Mouse (Mus musculus): Measurements from ENCODE around the gene Ccdc136.

Ccdc136 gene

DNA sequence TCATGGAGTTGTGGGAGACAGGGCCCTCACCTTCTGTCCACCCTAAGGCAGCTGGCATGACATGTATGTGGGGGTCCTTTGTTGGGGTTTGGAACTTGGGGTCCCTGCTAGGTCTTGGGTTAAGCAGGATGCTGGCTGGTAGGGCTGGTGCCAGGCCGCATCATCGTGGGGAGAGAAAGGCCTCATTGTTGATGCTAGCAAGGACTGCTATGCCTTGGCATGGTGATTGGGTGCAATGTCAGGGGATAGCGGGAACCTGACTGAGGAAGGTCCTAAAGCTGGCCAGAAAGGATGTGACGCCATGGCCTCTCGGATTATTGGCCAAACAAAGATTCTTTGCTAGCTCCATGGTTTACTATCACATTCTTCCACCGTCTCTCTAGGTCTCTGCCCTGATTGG lies 43.7 kb downstream of the Ccdc136 start:
- no peak for DNase-seq

DNA sequence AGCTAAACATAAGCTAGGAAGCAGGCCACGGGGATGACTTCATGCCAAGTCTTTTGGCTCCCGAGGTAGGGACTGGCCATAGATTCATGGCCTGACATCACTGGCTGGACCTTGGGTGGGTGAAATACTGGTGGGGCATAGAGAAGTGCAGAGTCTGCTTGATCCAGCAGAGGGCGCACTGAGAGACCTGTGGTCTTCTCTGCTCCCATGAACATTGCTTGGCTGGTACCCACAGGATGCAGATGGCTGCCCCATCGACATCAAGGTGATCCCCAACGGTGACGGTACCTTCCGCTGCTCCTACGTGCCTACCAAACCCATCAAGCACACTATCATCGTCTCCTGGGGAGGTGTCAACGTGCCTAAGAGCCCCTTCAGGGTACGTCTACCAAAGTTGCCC lies 48.7 kb downstream of the Ccdc136 start:
- DNase-seq, result peak; percentile 17 to 26

DNA sequence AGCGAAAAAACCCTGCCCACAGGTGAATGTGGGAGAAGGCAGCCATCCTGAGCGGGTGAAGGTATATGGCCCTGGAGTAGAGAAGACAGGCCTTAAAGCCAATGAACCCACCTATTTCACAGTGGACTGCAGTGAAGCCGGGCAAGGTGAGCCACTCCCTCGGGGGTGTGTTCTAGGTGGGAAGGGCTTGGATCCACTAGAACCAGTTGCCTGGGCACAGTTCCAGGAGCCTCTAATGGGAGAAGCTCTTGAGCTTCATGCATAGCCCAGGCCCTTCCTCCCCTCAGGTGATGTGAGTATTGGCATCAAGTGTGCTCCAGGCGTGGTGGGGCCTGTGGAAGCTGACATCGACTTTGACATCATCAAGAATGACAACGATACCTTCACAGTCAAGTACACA lies 49.2 kb downstream of the Ccdc136 start:
- DNase-seq, result no peak

DNA sequence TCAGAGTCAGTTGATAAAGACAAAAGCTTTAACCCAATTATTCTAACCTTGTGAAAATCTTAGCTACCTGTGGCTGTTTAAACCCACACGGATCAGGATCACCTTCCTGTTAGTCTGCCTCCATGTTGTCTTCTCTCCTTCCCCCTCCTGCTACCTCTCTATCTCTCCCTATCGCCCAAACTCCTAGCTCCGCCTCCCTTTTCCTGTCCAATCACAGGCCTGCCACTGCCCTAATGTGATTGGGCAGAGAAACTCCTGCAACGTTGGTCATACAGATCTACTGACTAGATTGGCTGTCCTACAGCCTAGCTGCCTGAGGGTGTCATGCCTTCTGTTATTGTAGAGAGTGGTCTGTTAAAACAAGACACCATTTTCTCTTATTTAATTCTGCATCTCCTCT lies 53.7 kb downstream of the Ccdc136 start:
- DNase-seq, result no peak

GRCm38 (mm10) chr6:29450667-29451066 lies 54.6 kb downstream of the Ccdc136 start:
- DNase-seq, result no peak

- no peak for DNase-seq
Observed at GRCm38 (mm10) chr6:29461502-29461901, 65.4 kb downstream of the Ccdc136 start.

DNA sequence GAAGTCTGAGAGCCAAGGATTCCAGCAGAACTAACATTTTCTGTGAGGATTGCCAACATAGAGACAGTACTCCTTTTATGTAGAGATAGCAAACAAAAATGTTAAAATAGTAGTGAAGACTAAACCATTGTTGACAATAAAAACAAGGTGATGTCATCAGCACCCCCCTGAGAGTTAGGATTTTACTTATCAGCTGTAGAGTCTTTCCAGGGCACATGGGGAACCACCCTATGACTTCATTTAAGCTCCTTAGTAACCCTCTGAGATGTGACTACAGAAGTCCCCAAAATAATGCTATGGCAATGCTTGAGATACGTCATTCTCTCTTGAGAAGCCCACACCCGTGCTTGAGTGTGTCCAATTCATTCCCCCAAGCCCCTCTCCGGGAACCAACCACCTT lies 67.3 kb downstream of the Ccdc136 start:
- no peak for DNase-seq

DNA sequence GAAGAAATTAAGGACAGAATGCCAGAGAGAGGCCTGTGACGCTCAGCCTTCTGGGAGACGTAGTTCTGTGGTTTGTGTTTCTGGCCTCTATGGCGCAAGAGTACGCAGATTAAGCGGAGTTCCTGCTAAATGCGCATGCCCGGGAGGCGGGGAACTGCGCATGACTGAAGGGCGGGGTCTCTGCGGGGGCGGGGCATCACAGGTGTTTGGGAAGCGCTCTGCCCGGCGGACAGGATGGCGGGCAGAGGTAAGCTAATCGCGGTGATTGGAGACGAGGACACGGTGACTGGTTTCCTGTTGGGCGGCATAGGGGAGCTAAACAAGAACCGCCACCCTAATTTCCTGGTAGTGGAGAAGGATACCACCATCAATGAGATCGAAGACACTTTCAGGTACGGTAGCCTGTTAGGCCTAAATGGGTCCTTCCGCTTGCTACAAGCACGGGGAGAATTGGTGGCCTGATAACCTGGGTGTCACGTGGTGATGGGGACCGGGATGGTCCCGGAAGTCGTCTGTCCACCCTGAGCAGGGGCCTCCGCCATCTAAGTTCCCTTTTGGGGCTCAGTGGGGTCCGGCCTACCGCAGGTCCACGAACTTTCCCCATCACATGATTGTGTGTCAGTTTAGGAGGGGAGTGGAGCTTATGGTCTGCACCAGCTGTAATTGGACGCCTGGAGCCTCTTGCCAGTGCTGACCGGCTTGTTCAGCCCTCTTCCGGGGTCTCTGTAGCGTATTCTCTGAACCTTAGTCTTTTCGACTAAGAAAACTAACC lies 71.7 kb downstream of the Ccdc136 start, which contains the start of gene Atp6v1f:
Atp6v1f (plus strand) TSS at position 136 of the 772 bp plus-strand sequence.
- peak; percentile 93 to 95 for DNase-seq

DNA sequence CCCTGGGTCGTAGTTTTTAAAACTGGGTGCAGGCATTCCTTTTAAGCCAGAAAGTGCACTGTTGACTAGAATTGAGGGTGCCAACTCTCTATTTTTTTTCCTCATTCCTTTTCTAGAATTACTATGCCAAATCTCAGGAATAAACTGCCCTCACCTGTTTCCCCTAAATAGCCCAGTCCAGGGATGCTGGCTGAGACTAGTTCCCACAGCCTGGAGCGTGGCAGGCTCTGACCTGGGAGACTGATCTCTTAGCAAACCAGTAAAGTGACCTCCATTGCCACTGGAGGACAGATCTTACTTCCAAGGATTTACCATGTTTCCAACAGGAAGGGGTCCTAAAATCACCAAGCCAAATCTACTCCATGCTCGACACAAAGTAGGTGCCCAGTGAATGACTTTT lies 72.7 kb downstream of the Ccdc136 start:
- DNase-seq, result no peak

GRCm38 (mm10) chr6:29471137-29471536 lies 75.0 kb downstream of the Ccdc136 start, which contains the start of gene Atp6v1fnb:
Gene Atp6v1fnb, plus strand, starts transcription at chr6:29471437.
- DNase-seq, result no peak

DNA sequence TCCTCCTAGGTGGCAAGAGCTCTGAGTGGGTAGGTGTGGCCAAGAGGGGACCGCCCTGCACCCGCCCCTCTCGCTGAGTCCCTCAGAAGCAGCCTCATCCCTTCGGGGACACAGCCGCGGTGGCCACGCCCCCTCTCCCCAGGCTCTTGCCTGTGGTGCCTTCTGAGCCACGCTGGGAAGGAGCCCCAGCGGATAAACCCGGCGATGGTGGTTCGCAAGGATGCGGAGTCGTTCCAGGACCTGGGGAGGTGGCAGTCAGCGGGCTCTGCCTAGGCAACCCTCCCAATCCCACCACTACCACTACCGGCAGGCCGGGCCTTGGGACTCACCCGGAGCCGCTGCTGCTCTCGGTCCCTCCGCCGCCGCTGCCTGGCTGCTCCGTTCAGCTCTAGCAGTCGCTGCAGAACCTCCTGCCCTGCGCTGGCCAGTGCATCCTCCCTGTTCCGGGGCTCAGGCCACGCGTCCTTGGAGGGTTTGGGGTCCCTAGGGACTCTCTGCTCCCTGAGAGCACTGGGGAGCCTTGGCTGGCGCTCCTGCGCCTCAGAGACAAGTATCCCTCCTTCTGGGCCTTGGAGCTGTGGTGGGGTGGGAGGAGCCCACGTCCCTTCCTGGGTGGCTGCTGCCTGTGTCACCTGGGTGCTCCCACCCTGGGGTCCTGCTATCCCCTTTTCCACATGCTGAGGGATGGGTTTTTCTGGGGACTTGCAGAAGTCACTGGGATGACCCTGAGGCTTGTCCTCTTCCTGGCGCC lies 78.0 kb downstream of the Ccdc136 start:
- peak; percentile 34 to 56 for DNase-seq

DNA sequence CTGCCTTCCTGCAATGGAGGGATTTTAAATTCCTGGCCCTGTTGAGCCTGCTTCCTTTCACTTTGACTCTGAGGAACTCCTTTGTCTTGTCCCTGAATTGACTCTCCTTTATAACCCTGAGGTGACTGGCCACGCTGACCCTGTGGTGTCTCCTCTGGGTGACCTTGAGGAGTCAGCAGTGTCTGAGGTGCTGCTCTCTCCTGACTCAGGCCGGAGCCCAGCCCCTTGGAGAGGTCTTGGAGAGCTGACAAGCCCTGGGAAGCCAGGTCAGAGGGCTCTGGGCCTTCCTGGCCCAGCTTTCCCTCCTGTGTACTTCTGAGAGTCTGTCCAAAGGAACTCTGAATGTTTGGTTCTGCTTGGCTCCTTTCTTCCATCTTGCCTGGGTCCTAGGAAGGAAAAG lies 78.6 kb downstream of the Ccdc136 start:
- no peak for DNase-seq

Measured in cerebellum, postnatal 36 days (tissue).